Mouse (Mus musculus) adipocyte (in vitro differentiated cells): ENCODE data around the gene Opcml.
A peak's percentile ranks its signal among the peaks of the same experiment; 100 is the strongest.

ENCODE experiments used
- DNase-seq: peaks from one replicate; pipeline ENCODE4 v3.0.0-alpha.2; 2016; ENCODE audit warnings: low spot score

The Opcml gene

GRCm38 (mm10) chr9:28247742-28248503, 457.3 kb downstream of the Opcml start:
- DNase-seq, result peak; percentile 29

GRCm38 (mm10) chr9:28251341-28251740, 460.8 kb downstream of the Opcml start:
- DNase-seq, result no peak

- DNase-seq, result no peak
These were observed 464.7 kb downstream of the Opcml start for GRCm38 (mm10) chr9:28255128-28255904.

GRCm38 (mm10) chr9:28255905-28256268, 465.3 kb downstream of the Opcml start:
- no peak for DNase-seq

GRCm38 (mm10) chr9:28261078-28261753, 470.6 kb downstream of the Opcml start:
- DNase-seq, result peak; percentile 77

- no peak for DNase-seq
These were observed 471.4 kb downstream of the Opcml start for GRCm38 (mm10) chr9:28262021-28262420.

GRCm38 (mm10) chr9:28262896-28263295, 472.3 kb downstream of the Opcml start:
- DNase-seq, result no peak

GRCm38 (mm10) chr9:28264761-28265160, 474.2 kb downstream of the Opcml start:
- DNase-seq, result no peak

GRCm38 (mm10) chr9:28273816-28274215, 483.2 kb downstream of the Opcml start:
- no peak for DNase-seq

- DNase-seq, result no peak
These were observed 488.0 kb downstream of the Opcml start for GRCm38 (mm10) chr9:28278555-28278954.

GRCm38 (mm10) chr9:28281025-28281424, 490.4 kb downstream of the Opcml start:
- DNase-seq, result no peak

GRCm38 (mm10) chr9:28281571-28281970, 491.0 kb downstream of the Opcml start:
- no peak for DNase-seq

GRCm38 (mm10) chr9:28285016-28285415, 494.4 kb downstream of the Opcml start:
- no peak for DNase-seq

- DNase-seq, result no peak
These were observed 495.8 kb downstream of the Opcml start for GRCm38 (mm10) chr9:28286384-28286783.

- DNase-seq, result no peak
These were observed 496.9 kb downstream of the Opcml start for GRCm38 (mm10) chr9:28287485-28287884.

- no peak for DNase-seq
These were observed 499.2 kb downstream of the Opcml start for GRCm38 (mm10) chr9:28289696-28290330.

- no peak for DNase-seq
These were observed 513.1 kb downstream of the Opcml start for GRCm38 (mm10) chr9:28303659-28304058.

- DNase-seq, result no peak
These were observed 516.0 kb downstream of the Opcml start for GRCm38 (mm10) chr9:28306364-28307121.

GRCm38 (mm10) chr9:28307122-28307430, 516.5 kb downstream of the Opcml start:
- DNase-seq, result no peak

- DNase-seq, result no peak
These were observed 517.0 kb downstream of the Opcml start for GRCm38 (mm10) chr9:28307481-28308050.

GRCm38 (mm10) chr9:28317881-28318280, 527.3 kb downstream of the Opcml start:
- no peak for DNase-seq
